In genomic region chr8:87689192-87689591, GRCm38 (mm10) we compare ENCODE assay signal across 12 mouse cellular contexts.
A peak's percentile ranks its signal among the peaks of the same experiment; 100 is the strongest.
DNase-seq lines count a peak whose midpoint lies in the region; ATAC-seq and TF ChIP-seq lines count a peak whose summit lies in the region.
"Had no signal": no experiment of that assay in that cellular context is flagged by ENCODE, and none has a peak within 500 bp of the region (broad histone marks: within the 10 kb centered on the region; RNA-seq: fewer than 3 reads in every experiment).

No protein-coding gene starts in this region.

- H3K27ac ChIP-seq in ES-Bruce4 (ENCODE audit: insufficient read depth, low read length) = no peak overlapping the region
- H3K27ac ChIP-seq in forebrain, embryonic 14.5 days (ENCODE audit: low read depth, low read length) = peak overlapping the region; percentile 91
- peak overlapping the region; percentile 92 for H3K27ac ChIP-seq in midbrain, embryonic 12.5 days (replicated peaks)
- H3K27ac ChIP-seq in heart, embryonic 10.5 days = no peak overlapping the region

- no peak overlapping the region for H3K4me2 ChIP-seq in forebrain, embryonic 14.5 days (ENCODE audit: low read length)
- H3K4me2 ChIP-seq in midbrain, embryonic 12.5 days (replicated peaks) = no peak overlapping the region

- DNase-seq in cerebellum, adult 11-12 months = peak; percentile 83
- peak; percentile 61 for DNase-seq in forebrain, embryonic 14.5 days (ENCODE audit: low spot score)
- no peak for DNase-seq in gastrocnemius, postnatal 14 days
- DNase-seq in heart, embryonic 10.5 days (ENCODE audit: low spot score) = no peak
- DNase-seq in MN1 (ENCODE audit: low spot score) = no peak
- no peak for DNase-seq in B cell, adult 2 months
- DNase-seq: lung, adult 18-20 months; thymus, postnatal 36 days had no signal

- H3K4me1 ChIP-seq in ES-Bruce4 (ENCODE audit: control insufficient read depth, insufficient read depth, low read length) = peaks cover 10% of the 10 kb centered on the region
- peaks cover 70% of the 10 kb centered on the region for H3K4me1 ChIP-seq in forebrain, embryonic 14.5 days (ENCODE audit: control insufficient read depth, insufficient read depth, low read length)
- peaks cover 95% of the 10 kb centered on the region for H3K4me1 ChIP-seq in midbrain, embryonic 12.5 days
- peaks cover 55% of the 10 kb centered on the region for H3K4me1 ChIP-seq in heart, embryonic 10.5 days

- no peak for TF ChIP-seq EP300 in ES-Bruce4 (IDR thresholded peaks at IDR 0.05; ENCODE audit: insufficient read depth, low read depth, low read length)

- TF ChIP-seq CTCF in ES-Bruce4 (IDR thresholded peaks at IDR 0.05; ENCODE audit: low read depth, low read length) = no peak

- H3K4me3 ChIP-seq in ES-Bruce4 (ENCODE audit: low read depth, low read length) = no peak overlapping the region
- H3K4me3 ChIP-seq in forebrain, embryonic 14.5 days (ENCODE audit: low read depth, low read length) = no peak overlapping the region
- H3K4me3 ChIP-seq in midbrain, embryonic 12.5 days = no peak overlapping the region
- H3K4me3 ChIP-seq in heart, embryonic 10.5 days = no peak overlapping the region
- H3K4me3 ChIP-seq: embryonic facial prominence, embryonic 12.5 days; heart, embryonic 12.5 days had no signal

- no peak for TF ChIP-seq POLR2A in ES-Bruce4 (IDR thresholded peaks at IDR 0.05; ENCODE audit: insufficient read depth, low read length)

- H3K9ac ChIP-seq in ES-Bruce4 (ENCODE audit: low read depth, poor library complexity, severe bottlenecking) = 0 out of 2 replicates have a peak overlapping the region, but pooled peaks have one; percentile 1
- no peak overlapping the region for H3K9ac ChIP-seq in forebrain, embryonic 14.5 days (ENCODE audit: low read length)
- no peak overlapping the region; the same call in 1 of the 2 replicates for H3K9ac ChIP-seq in midbrain, embryonic 12.5 days (replicated peaks)
- H3K9ac ChIP-seq: embryonic facial prominence, embryonic 12.5 days; heart, embryonic 12.5 days had no signal

- WGBS in forebrain, embryonic 14.5 days = 48% methylated on average over 6 of the region's 6 CpGs
- WGBS in midbrain, embryonic 12.5 days = 59% methylated on average over 6 of the region's 6 CpGs
- 72% methylated on average over 6 of the region's 6 CpGs for WGBS in heart, embryonic 10.5 days

- H3K9me3 ChIP-seq in ES-Bruce4 (replicated peaks; ENCODE audit: control insufficient read depth, insufficient read depth, low read length, poor library complexity, severe bottlenecking) = no peaks in the 10 kb centered on the region
- H3K9me3 ChIP-seq in forebrain, embryonic 14.5 days (replicated peaks; ENCODE audit: control insufficient read depth, low read length) = no peaks in the 10 kb centered on the region
- H3K9me3 ChIP-seq in midbrain, embryonic 12.5 days = no peaks in the 10 kb centered on the region
- no peaks in the 10 kb centered on the region for H3K9me3 ChIP-seq in heart, embryonic 10.5 days
- H3K9me3 ChIP-seq: embryonic facial prominence, embryonic 12.5 days; heart, embryonic 12.5 days had no signal

- intact Hi-C loops in gastrocnemius, postnatal 14 days (cut with DNase I; ENCODE audit: low total_unique reads) = no loop called here

- no peaks in the 10 kb centered on the region for H3K36me3 ChIP-seq in ES-Bruce4 (ENCODE audit: control insufficient read depth, insufficient read depth, low read length, poor library complexity, severe bottlenecking)
- 0 out of 2 replicates have a peak, but pooled peaks cover 3% of the 10 kb centered on the region for H3K36me3 ChIP-seq in forebrain, embryonic 14.5 days (ENCODE audit: control insufficient read depth, insufficient read depth, low read length)
- peaks cover 28% of the 10 kb centered on the region for H3K36me3 ChIP-seq in midbrain, embryonic 12.5 days
- H3K36me3 ChIP-seq in heart, embryonic 10.5 days = 0 out of 2 replicates have a peak, but pooled peaks cover 16% of the 10 kb centered on the region

- no peaks in the 10 kb centered on the region for H3K27me3 ChIP-seq in ES-Bruce4 (ENCODE audit: control insufficient read depth, insufficient read depth, low read length, poor library complexity, severe bottlenecking)
- no peaks in the 10 kb centered on the region for H3K27me3 ChIP-seq in forebrain, embryonic 14.5 days (replicated peaks; ENCODE audit: control insufficient read depth, insufficient read depth, low read length)
- H3K27me3 ChIP-seq in midbrain, embryonic 12.5 days = no peaks in the 10 kb centered on the region
- H3K27me3 ChIP-seq in heart, embryonic 10.5 days (ENCODE audit: insufficient read depth, poor library complexity, severe bottlenecking) = peaks cover 15% of the 10 kb centered on the region
- H3K27me3 ChIP-seq: embryonic facial prominence, embryonic 12.5 days had no signal

- peak; percentile 49; the same call in 1 of the 2 replicates for ATAC-seq in forebrain, embryonic 14.5 days
- ATAC-seq in midbrain, embryonic 12.5 days (ENCODE audit: low FRiP score, low read depth) = no peak

Comparison
In these comparisons a context has a peak if more than half of its experiments do, and no peak if none do; other contexts are left out.
1. H3K27ac ChIP-seq: peak in forebrain, embryonic 14.5 days (single experiment) and midbrain, embryonic 12.5 days (single experiment); none in ES-Bruce4 (single experiment) and heart, embryonic 10.5 days (single experiment).
2. DNase-seq: peak in cerebellum, adult 11-12 months (single experiment) and forebrain, embryonic 14.5 days (single experiment); none in gastrocnemius, postnatal 14 days (single experiment), heart, embryonic 10.5 days (single experiment), MN1 (single experiment) and B cell, adult 2 months (0 of 2).